Mouse (Mus musculus): ENCODE data around the gene Rbfox2.

- no peak for TF ChIP-seq USF1 (IDR thresholded peaks at IDR 0.05; ENCODE audit: low read depth, low read length)
- no peak for TF ChIP-seq PAX5 (IDR thresholded peaks at IDR 0.05; ENCODE audit: low read length)
- TF ChIP-seq CTCF (conservative IDR thresholded peaks at IDR 0.05 in 1 of 2, IDR thresholded peaks at IDR 0.05 in 1 of 2; ENCODE audit: low read depth in 2 of 2, low read length in 2 of 2) = no peak
- no peak for TF ChIP-seq RAD21 (IDR thresholded peaks at IDR 0.05; ENCODE audit: low read depth, low read length)
- no peak for TF ChIP-seq EP300 (IDR thresholded peaks at IDR 0.05; ENCODE audit: low read length)
- TF ChIP-seq POLR2A (IDR thresholded peaks at IDR 0.05; ENCODE audit: low read depth, low read length) = no peak
- 0 out of 2 replicates have a peak, but pooled peaks have one; percentile 24 for TF ChIP-seq SIN3A (IDR thresholded peaks at IDR 0.05; ENCODE audit: low read length)
- TF ChIP-seq ELF1 (IDR thresholded peaks at IDR 0.05; ENCODE audit: low read depth, low read length) = 0 out of 2 replicates have a peak, but pooled peaks have one; percentile 18
- no peak for TF ChIP-seq ZMIZ1 (IDR thresholded peaks at IDR 0.05; ENCODE audit: low read depth, low read length)
- TF ChIP-seq MXI1 (IDR thresholded peaks at IDR 0.05; ENCODE audit: low read depth, low read length) = peak; percentile 37; the same call in 1 of the 2 replicates
Observed at GRCm38 (mm10) chr15:77306547-77307261, at the start of gene Rbfox2.
